Mouse (Mus musculus) forebrain, embryonic 16.5 days (tissue): ENCODE measurements at regions not wholly inside any gene's neighbourhood (a gene's known extent, or its start where the extent isn't known, plus 50 kb on each side); places are given as distances from the start of the nearest gene placed in this dataset.

ENCODE experiments used
- ATAC-seq: fragments of 200-750 bp; cut with Nextera tagmentation; 2 replicates; pipeline ENCODE4 v1.8.0; 2017; ENCODE audit warnings: mild to moderate bottlenecking, moderate library complexity
- H3K27ac ChIP-seq: fragments of 300-500 bp; sonication (generic); 2 replicates; pipeline ENCODE4 v1.5.1; 2014; ENCODE audit warnings: low read length, control low read depth
- H3K27me3 ChIP-seq: fragments of 300-500 bp; sonication (generic); replicated peaks from 2 replicates; pipeline ENCODE4 v1.6.1; 2014; ENCODE audit warnings: low read length; ENCODE audit not compliant: control insufficient read depth, insufficient read depth
- H3K36me3 ChIP-seq: fragments of 300-500 bp; sonication (generic); 2 replicates; pipeline ENCODE4 v1.6.1; 2014; ENCODE audit not compliant: control insufficient read depth, insufficient read depth
- H3K4me1 ChIP-seq: fragments of 300-500 bp; sonication (generic); replicated peaks from 2 replicates; pipeline ENCODE4 v1.6.1; 2014; ENCODE audit warnings: low read length; ENCODE audit not compliant: control insufficient read depth, insufficient read depth
- H3K4me2 ChIP-seq: fragments of 300-500 bp; sonication (generic); 2 replicates; pipeline ENCODE4 v1.6.1; 2014; ENCODE audit warnings: mild to moderate bottlenecking, low read length, control low read depth
- H3K4me3 ChIP-seq: fragments of 300-500 bp; sonication (generic); replicated peaks from 2 replicates; pipeline ENCODE4 v1.5.1; 2014; ENCODE audit warnings: mild to moderate bottlenecking, low read length, control low read depth
- H3K9ac ChIP-seq: fragments of 300-500 bp; sonication (generic); replicated peaks from 2 replicates; pipeline ENCODE4 v1.6.1; 2014; ENCODE audit warnings: low read depth, low read length, control low read depth
- H3K9me3 ChIP-seq: fragments of 300-500 bp; sonication (generic); 2 replicates; pipeline ENCODE4 v1.6.1; 2016; ENCODE audit warnings: low read length; ENCODE audit not compliant: control insufficient read depth
- WGBS: fragments of 180-500 bp; shearing (Covaris S2); extraction: QIAGEN DNeasy Blood & Tissue Kit; methylation state at CpG from one replicate; pipeline ENCODE4 v1.1.7; 2014; 5-methylcytosine and 5-hydroxymethylcytosine counted together

DNA sequence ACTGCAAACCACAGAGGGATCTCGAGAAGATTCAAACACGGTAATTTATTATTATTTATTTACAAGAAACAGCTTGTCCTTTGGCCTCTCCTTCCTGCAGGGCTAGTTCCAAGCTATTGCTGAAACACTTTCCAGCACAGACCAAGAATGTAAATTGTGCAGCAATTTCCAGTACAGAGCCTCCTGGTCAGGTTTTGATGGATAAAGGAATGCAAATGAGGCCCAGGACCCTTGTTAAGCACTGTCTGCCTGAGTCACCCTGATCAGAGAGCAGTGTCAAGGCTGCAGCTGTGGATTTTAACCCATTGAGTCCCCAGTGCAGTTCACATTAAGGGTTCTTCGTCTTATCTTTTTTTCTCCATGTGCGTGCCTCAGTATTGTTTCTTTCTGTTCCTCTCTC is 142.3 kb upstream of the Zkscan2 start:
- H3K36me3 ChIP-seq, result no peaks in the 10 kb centered on the region
- WGBS, result 38% methylated on average over 4 of the region's 4 CpGs
- no peak for ATAC-seq

DNA sequence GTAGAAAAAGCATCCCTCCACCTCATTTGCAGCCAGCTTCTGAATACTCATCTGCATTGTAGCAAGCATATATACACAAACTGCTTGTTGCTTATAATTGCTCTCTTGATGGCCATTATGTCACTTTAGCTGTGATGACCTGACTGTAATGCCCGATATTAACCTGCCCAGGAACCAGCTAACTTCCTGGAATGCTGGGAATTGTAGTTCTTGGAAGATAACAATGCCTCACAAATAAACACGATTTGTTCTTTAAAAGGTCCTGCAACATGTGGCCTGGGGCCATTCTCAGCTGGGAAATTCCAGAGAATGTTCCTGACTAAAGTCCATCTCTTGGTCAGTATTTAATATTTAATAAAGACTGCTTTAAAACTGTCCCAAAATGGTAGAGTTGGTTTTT is 143.2 kb upstream of the Zkscan2 start:
- H3K4me3 ChIP-seq, result no peak overlapping the region
- no peak for ATAC-seq
- no peak overlapping the region for H3K9ac ChIP-seq
- H3K4me2 ChIP-seq, result no peak overlapping the region
- no peaks in the 10 kb centered on the region for H3K27me3 ChIP-seq
- no peaks in the 10 kb centered on the region for H3K36me3 ChIP-seq
- 53% methylated on average over 2 of the region's 2 CpGs for WGBS
- H3K4me1 ChIP-seq, result no peaks in the 10 kb centered on the region
- H3K9me3 ChIP-seq, result no peaks in the 10 kb centered on the region; the same call in 1 of the 2 replicates
- H3K27ac ChIP-seq, result no peak overlapping the region

More for the DNA sequence above, 142.3 kb upstream of the Zkscan2 start:
- Histone ChIP-seq H3K9me3 (no peaks in the 10 kb centered on the region; the same call in 1 of the 2 replicates), H3K9ac (no peak overlapping the region), H3K4me3 (no peak overlapping the region), H3K4me1 (no peaks in the 10 kb centered on the region), H3K27me3 (no peaks in the 10 kb centered on the region), H3K4me2 (no peak overlapping the region), H3K27ac (no peak overlapping the region)

DNA sequence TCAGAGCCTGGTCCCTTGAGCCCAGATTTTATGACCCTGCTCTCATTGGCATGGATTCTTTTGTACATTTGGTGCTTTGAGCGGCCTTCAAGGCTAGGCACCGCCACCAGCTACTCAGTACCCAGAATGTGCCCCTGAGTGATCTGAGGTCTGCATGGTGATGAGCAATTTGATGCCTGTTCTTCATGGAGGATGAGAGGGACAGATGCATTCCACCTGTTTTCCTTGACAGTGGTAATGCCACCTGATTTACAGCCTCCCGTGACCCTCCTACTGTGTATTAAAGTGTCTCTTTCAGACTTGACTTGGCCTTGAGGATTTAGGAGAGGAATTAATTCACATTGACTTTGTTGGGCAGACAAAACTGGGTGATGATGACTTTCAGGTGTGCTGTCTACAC is 145.3 kb upstream of the Zkscan2 start:
- H3K27ac ChIP-seq, result no peak overlapping the region
- no peaks in the 10 kb centered on the region for H3K4me1 ChIP-seq
- ATAC-seq, result no peak
- H3K9ac ChIP-seq, result no peak overlapping the region
- no peaks in the 10 kb centered on the region for H3K27me3 ChIP-seq
- H3K9me3 ChIP-seq, result no peaks in the 10 kb centered on the region; the same call in 1 of the 2 replicates
- no peaks in the 10 kb centered on the region for H3K36me3 ChIP-seq
- no peak overlapping the region for H3K4me3 ChIP-seq
- H3K4me2 ChIP-seq, result no peak overlapping the region
- 94% methylated on average over 3 of the region's 3 CpGs for WGBS

DNA sequence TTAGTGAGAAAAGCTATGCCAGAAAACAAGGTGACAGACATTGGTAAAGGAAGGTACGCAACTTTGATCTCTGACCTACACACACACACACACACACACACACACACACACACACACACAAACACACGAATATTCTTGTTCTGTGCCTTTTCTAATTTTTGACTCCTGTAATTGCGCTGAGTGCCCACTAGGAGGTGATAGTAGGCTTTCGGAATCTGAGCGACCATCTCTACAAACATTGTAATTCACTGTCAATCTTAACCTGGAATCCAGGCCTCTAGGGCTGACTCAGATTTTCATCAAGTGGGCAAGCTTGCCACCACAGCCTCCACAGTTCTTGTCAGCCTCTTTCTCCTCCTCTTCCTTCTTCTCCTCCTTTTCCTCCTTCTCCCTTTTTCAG is 165.2 kb upstream of the Zkscan2 start:
- ATAC-seq, result no peak
- 62% methylated on average over 5 of the region's 5 CpGs for WGBS
- no peak overlapping the region for H3K4me3 ChIP-seq

DNA sequence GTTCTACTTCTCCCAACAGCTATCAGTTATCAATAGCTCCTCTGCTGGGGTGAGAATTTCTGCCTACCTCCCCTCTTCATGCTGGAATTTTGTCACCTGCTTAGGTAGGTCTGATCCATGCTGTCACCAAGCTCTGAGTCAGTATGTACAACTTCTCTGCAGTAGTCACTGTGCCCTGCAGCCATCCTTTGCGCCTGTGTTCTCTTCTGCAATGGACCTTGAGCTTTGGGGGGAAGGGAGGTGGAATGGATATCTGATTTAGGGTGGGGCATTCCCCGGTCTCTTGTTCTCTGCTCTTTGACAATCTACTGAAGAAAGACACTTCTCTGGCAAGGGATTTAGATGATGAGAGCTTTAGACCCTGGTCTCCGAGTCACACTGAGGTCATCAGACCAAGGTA is 184.5 kb upstream of the Zkscan2 start:
- Histone ChIP-seq H3K4me3 (no peak overlapping the region), H3K27me3 (no peaks in the 10 kb centered on the region), H3K9ac (no peak overlapping the region), H3K27ac (no peak overlapping the region), H3K36me3 (no peaks in the 10 kb centered on the region), H3K9me3 (no peaks in the 10 kb centered on the region), H3K4me1 (0 out of 2 replicates have a peak, but pooled peaks cover 4% of the 10 kb centered on the region), H3K4me2 (no peak overlapping the region)
- no peak for ATAC-seq
- 95% methylated on average over 3 of the region's 3 CpGs for WGBS

More for the DNA sequence above, 165.2 kb upstream of the Zkscan2 start:
- no peak overlapping the region for H3K27ac ChIP-seq
- no peaks in the 10 kb centered on the region; the same call in 1 of the 2 replicates for H3K4me1 ChIP-seq
- no peak overlapping the region for H3K4me2 ChIP-seq
- H3K9ac ChIP-seq, result no peak overlapping the region
- no peaks in the 10 kb centered on the region for H3K9me3 ChIP-seq
- no peaks in the 10 kb centered on the region for H3K27me3 ChIP-seq
- H3K36me3 ChIP-seq, result no peaks in the 10 kb centered on the region

DNA sequence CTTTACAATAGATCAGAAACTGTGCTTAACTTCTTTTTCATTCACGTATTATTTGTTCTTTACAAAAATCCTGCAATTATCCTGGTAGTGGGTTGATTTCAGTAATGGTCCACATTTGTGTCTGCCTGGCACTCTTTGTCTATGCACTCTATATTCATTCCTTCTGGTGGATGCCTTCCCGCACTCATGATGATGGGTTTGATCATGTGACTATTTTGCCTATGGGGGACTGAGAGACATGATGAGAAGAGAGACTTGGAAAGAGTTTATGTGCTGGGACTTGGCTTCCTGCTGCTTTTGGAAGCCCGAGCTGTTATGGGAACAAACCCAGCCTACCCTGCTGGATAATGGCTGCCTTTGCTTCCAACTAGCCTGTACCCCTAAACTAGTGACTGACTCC is 186.3 kb upstream of the Zkscan2 start:
- 59% methylated on average over 3 of the region's 3 CpGs for WGBS
- H3K27ac ChIP-seq, result peak overlapping the region; percentile 9; the same call in 1 of the 2 replicates
- H3K4me3 ChIP-seq, result no peak overlapping the region
- peak; percentile 67 for ATAC-seq
- H3K9me3 ChIP-seq, result no peaks in the 10 kb centered on the region
- no peak overlapping the region for H3K9ac ChIP-seq
- no peak overlapping the region for H3K4me2 ChIP-seq
- H3K36me3 ChIP-seq, result no peaks in the 10 kb centered on the region
- no peaks in the 10 kb centered on the region for H3K27me3 ChIP-seq
- H3K4me1 ChIP-seq, result 0 out of 2 replicates have a peak, but pooled peaks cover 4% of the 10 kb centered on the region

DNA sequence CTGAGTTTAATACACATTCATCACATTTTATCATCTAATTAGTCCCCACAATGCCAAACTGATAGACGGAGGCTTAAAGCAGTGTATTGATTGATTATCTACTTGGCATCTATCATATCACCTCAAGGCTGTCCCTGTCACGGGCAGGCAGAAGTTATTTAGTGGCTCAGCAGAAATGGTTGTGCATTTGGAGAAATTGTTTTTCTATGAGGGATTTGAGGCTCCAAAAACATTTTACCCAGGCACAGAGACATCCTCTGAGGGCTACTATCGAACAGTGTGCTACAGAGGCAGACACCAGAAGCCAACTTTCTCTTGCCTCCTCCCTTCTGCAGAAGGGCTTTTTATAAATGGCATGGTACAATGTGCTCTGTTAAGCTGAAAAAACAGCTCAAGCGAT is 230.8 kb upstream of the Zkscan2 start:
- 43% methylated on average over 4 of the region's 4 CpGs for WGBS
- no peak for ATAC-seq

DNA sequence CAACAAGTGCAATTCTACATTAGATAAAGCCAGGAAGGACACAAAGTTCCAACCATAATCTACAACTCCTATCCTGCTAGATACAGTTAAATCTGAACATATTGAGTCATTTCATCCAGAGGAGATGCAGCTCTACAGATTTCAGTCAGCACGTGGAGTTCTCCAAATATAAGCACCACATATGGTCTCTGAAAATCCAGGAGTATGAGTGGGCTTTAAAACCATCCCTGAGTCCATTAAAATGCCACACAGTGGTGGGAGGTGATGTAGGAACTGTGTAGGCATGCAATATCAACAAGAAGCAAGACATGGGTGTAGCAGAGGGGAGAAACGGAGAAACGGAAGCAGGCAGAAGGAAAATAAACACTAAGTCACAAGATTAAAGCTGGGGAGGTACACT is 232.8 kb upstream of the Zkscan2 start:
- Histone ChIP-seq H3K27me3 (no peaks in the 10 kb centered on the region), H3K36me3 (no peaks in the 10 kb centered on the region), H3K4me2 (no peak overlapping the region), H3K27ac (no peak overlapping the region), H3K4me1 (0 out of 2 replicates have a peak, but pooled peaks cover 2% of the 10 kb centered on the region), H3K9me3 (no peaks in the 10 kb centered on the region), H3K4me3 (no peak overlapping the region), H3K9ac (no peak overlapping the region)
- ATAC-seq, result no peak
- 94% methylated on average over 3 of the region's 3 CpGs for WGBS

More for the DNA sequence above, 230.8 kb upstream of the Zkscan2 start:
- no peaks in the 10 kb centered on the region for H3K9me3 ChIP-seq
- H3K36me3 ChIP-seq, result no peaks in the 10 kb centered on the region
- no peak overlapping the region for H3K9ac ChIP-seq
- H3K4me2 ChIP-seq, result no peak overlapping the region
- H3K27ac ChIP-seq, result no peak overlapping the region
- H3K27me3 ChIP-seq, result no peaks in the 10 kb centered on the region
- 0 out of 2 replicates have a peak, but pooled peaks cover 2% of the 10 kb centered on the region for H3K4me1 ChIP-seq
- H3K4me3 ChIP-seq, result no peak overlapping the region

DNA sequence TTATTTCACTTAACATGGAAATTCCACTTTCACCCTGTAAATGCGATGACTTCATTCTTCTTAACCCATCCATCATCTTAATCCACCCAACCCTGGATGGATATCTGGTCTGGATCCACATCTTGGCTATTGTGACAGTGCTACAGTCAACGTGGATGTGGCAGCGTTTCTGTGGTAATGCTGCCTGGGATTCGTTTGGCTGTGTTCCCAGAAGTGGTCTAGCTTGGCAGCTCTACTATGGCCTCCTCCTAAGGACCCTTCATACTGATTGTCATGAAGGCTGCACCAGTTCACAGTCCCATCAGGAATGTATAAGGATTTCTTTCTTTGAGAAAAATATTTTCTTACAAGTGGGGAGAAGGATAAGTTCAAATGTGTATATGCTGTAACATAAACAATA is 234.7 kb upstream of the Hs3st4 start:
- H3K27ac ChIP-seq, result no peak overlapping the region
- no peak overlapping the region for H3K4me2 ChIP-seq
- no peaks in the 10 kb centered on the region for H3K9me3 ChIP-seq
- no peak overlapping the region for H3K4me3 ChIP-seq
- H3K4me1 ChIP-seq, result no peaks in the 10 kb centered on the region
- no peak for ATAC-seq
- 40% methylated on average over 4 of the region's 4 CpGs for WGBS
- H3K9ac ChIP-seq, result no peak overlapping the region
- no peaks in the 10 kb centered on the region for H3K27me3 ChIP-seq
- no peaks in the 10 kb centered on the region for H3K36me3 ChIP-seq

DNA sequence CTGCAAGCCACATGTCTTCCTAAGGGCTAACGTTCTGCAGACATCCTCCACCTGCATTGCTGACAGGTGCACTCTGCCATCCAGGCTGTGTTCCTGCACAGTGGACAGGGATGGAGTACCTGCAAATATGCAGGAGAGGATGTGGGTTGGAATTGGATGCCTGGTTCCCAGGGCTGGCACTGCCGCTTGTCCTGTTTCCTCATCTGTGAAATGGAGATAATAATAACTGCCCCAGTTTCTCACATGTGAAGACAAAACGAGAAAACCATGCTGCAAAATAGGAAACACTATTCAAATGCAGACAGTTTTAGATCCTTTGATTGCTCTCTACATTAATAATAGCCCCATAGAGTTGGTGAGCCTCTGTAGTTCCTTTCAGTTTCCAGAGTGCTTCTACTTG is 229.4 kb upstream of the Hs3st4 start:
- no peak overlapping the region for H3K27ac ChIP-seq
- no peak for ATAC-seq
- H3K4me2 ChIP-seq, result no peak overlapping the region
- H3K9ac ChIP-seq, result no peak overlapping the region
- H3K27me3 ChIP-seq, result no peaks in the 10 kb centered on the region
- no peaks in the 10 kb centered on the region for H3K9me3 ChIP-seq
- H3K4me3 ChIP-seq, result no peak overlapping the region
- H3K36me3 ChIP-seq, result no peaks in the 10 kb centered on the region
- H3K4me1 ChIP-seq, result no peaks in the 10 kb centered on the region
- WGBS, result 78% methylated on average over 3 of the region's 3 CpGs
